Mouse (Mus musculus) embryo, embryonic 10 days (tissue): Measurements from ENCODE around the gene Agbl3.

Experiments
- DNase-seq: peaks from one replicate; pipeline ENCODE4 v3.0.0-alpha.2; 2015; ENCODE audit warnings: low spot score

The Agbl3 gene

DNA sequence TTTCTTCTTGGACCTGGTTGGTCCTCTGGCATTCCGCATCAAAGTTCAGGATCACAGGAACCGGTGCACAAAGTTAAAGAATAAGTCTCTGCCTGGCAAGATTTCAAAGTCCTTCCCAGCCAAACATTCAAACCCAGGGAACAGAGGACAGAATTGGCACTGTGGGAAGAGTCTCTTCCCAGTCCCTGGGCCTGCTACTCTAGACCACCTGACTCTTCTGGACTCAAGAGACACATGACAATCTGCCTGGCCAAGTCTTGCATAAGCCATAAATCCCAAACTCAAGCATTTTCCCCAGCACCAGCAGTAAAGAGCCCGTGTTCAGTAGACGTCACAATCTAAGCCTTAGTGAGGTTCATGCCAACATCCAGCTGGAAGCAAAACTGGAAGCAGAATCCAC, 126.4 kb downstream of the Agbl3 start:
- no peak for DNase-seq

- no peak for DNase-seq
Observed at GRCm38 (mm10) chr6:34907121-34907614, 126.9 kb downstream of the Agbl3 start.

DNA sequence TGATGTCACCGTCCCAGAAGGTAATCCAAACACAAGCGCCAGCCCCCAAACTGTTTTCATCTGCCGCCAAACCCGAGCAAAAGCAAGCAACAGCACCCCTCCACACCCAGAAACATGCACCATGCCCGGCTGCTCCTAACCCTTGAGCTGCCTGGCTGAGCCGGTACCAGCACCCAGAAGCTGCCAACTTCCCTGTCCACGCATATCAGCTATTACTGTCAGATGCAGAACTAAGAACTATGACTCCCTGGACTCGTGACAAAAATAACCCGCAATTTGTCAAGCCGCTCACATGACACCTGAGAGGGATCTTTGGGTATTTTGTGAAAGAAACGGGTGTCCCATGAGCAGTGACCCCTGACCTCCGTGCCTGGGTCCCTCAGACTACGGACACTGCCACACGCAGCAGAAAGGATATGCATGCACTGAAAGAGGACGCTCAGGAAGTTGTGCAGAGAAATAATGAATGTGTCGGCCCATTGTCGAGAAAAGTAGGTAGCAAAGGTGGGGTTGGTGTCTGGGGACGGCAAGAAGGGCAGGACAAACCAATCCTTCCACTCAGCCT, 127.5 kb downstream of the Agbl3 start:
- no peak for DNase-seq
